Mouse (Mus musculus) embryonic fibroblast, embryonic 13.5 days (primary cell): ENCODE results near the gene Arhgap1. TPM values are rescaled to one million over a fixed set of nuclear protein-coding genes. Genes with fewer than 3 reads are reported as not detected.

Experiments used
- H3K27ac ChIP-seq: 2 replicates; pipeline ENCODE4 v1.5.1; 2012; ENCODE audit warnings: low read length, control low read depth, inconsistent platforms; ENCODE audit not compliant: insufficient read depth
- H3K4me1 ChIP-seq: 2 replicates; pipeline ENCODE4 v1.6.1; 2011; ENCODE audit warnings: low read length; ENCODE audit not compliant: control insufficient read depth, insufficient read depth
- H3K4me3 ChIP-seq: 2 replicates; pipeline ENCODE4 v1.5.1; 2011; ENCODE audit warnings: mild to moderate bottlenecking, control low read depth, low read length; ENCODE audit not compliant: insufficient read depth
- CTCF ChIP-seq: IDR thresholded peaks from 2 replicates; pipeline ENCODE4 v1.5.1; 2011; ENCODE audit warnings: mild to moderate bottlenecking, control low read depth, low read length, moderate library complexity, borderline replicate concordance; ENCODE audit not compliant: insufficient read depth
- POLR2A ChIP-seq: IDR thresholded peaks from 2 replicates; pipeline ENCODE4 v1.6.1; 2011; ENCODE audit warnings: low read depth, mild to moderate bottlenecking, control low read depth, low read length, moderate library complexity
- polyA plus RNA-seq: library from polyadenylated mRNA; stranded (reverse); fragments of >200 nt; gene quantifications from 2 replicates; pipeline ENCODE4 v1.2.4, GENCODE M21; 2011; ENCODE audit warnings: low read depth; ENCODE audit not compliant: missing spikeins, insufficient read length

The Arhgap1 gene
- polyA plus RNA-seq, 1 experiment, result 249 TPM

DNA sequence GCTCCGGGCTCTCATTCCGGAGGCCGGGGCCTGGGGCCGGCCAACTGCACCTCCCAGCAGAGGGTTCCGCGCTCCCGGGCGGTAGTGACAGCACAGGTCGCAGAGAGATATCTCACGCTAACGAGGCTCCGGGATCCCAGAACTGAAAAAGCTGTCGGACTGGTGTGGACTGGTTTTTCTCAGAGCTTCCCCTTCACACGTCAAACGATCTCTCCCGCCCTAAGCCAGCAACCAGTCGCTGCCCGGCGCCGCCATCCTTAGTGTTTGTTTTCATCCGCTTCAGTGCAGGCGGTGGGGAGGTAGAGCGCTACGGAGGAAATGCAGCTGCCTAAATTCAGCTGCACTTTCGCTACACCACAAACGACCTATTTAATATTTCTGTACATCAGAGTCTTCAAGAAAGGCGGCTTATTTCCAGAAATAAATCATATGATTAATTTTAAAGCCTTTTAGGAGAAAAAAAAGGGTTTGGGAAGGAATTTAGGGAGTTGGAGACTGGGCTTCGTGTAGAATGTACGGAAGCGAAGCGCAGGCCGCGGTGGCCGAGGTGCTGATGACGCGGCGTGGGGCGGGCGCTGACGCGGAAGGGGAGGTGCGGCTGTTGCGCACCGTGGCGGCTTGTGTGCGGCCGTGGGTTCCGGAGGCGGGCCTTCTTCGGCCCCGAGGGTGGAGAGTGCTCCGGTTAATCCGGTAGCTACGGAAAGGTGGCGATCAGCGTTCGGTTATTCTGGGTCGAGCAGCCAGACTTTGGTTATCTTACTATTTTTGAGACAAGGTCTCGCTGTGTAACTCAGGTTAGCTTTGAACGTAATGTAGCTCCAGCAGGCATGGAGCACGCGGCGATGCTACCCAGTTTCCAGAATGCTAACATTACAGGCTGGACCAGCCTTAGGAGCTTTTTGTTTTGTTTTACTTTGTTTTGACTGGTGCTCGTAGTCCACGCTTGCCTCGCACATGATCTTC lies 60.9 kb downstream of the Arhgap1 start, which contains the start of the genes Atg13 and Harbi1:
TSS of gene Atg13 (minus strand) at position 305 of the 963 bp plus-strand sequence.
TSS of gene Harbi1 (plus strand) at position 581 of the 963 bp plus-strand sequence.
- H3K27ac ChIP-seq, result peak within 1 kb of the TSS; percentile 63
- TF ChIP-seq CTCF (no peak), POLR2A (peak; percentile 92)
- 0 out of 2 replicates have a peak, but pooled peaks cover 3% of the 10 kb centered on the region for H3K4me1 ChIP-seq
- peak within 1 kb of the TSS; percentile 86 for H3K4me3 ChIP-seq

DNA sequence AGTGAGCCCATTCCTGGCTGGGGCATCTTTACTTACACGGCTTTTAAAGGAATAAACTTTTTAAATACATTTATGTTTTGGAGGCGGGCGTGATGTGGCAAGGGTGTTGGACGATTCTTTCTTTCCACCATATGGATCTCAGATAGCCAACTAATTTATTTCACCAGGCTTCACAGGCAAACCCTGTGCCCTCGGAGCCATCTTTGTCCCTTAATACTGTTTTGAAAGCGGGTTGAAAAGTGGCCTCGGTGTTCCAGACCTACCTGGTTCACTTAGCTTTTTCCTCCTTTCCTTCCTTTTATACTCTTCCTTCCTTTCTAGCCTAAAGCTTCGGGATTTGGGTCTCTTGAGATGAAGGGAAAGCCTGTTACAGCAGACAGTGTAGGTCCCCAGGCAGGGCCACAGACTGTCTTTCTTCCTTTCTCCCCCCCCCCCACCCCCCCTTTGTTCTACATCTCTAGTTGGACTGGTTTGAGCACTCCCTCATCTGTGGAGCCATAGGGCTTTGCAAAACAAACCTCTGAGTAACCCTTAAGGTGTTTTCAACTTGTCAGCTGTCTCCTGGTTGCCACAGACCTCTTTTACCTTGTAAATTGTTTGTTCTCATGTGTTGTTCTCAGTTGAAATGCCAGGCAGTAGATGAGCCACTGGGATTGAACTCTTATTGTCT lies 61.7 kb downstream of the Arhgap1 start:
- H3K4me1 ChIP-seq, result 0 out of 2 replicates have a peak, but pooled peaks cover 3% of the 10 kb centered on the region
- H3K4me3 ChIP-seq, result peak overlapping the region; percentile 86
- peak overlapping the region; percentile 63 for H3K27ac ChIP-seq
- TF ChIP-seq CTCF (no peak), POLR2A (no peak)

DNA sequence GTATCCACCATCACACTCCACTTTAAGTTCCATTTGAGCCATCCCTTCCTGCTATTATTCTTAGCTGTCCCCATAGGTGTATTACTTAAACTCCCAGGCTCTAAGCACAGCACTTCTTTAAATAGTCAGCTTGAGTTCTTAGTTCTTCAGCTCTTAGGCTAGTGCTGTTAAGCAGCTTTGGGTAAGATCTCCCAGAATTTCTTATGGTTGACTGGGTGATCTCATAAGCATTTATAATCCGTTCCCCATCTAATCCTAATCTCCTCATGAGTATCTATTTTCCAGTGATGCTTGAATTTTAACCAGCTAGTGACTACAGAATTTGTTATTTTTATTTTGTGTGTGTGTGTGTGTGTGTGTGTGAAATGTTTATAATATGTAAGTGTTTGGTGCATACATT lies 65.3 kb downstream of the Arhgap1 start:
- Histone ChIP-seq H3K27ac (no peak overlapping the region), H3K4me1 (no peaks in the 10 kb centered on the region), H3K4me3 (no peak overlapping the region)
- TF ChIP-seq POLR2A (no peak), CTCF (no peak)

DNA sequence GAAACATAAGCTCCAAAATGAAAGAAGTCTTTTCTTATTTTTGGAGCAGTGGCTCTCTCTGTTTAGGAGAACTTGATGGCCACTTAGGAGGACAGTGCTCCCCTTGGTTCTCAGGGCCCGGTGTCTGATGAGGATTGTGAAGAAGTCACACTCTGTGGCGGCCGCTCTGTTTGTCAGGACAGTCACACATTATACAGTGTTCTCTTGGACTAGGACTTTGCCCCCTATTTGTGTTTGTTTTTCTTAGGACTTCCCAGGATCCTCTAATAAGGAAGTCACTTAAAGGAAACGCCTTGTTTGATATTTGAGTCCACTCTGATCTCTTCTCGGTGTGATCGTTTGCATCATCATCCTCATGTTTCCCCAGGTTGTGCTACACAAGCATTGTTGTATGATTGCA lies 68.6 kb downstream of the Arhgap1 start:
- H3K27ac ChIP-seq, result no peak overlapping the region
- no peaks in the 10 kb centered on the region for H3K4me1 ChIP-seq
- TF ChIP-seq POLR2A (no peak), CTCF (no peak)
- no peak overlapping the region for H3K4me3 ChIP-seq

Other genes with a start within 250 kb of the Arhgap1 start
- 36.3 and 44.5 TPM in 2 replicates for gene 1110051M20Rik, start 205.2 kb upstream of the Arhgap1 start, polyA plus RNA-seq
- 5.1 and 7.0 TPM in 2 replicates for gene Lrp4, start 192.3 kb upstream of the Arhgap1 start, polyA plus RNA-seq
- gene Ckap5, start 123.1 kb upstream of the Arhgap1 start, polyA plus RNA-seq, result 79.8 and 102 TPM in 2 replicates
- gene F2, start 13.4 kb upstream of the Arhgap1 start, polyA plus RNA-seq, result not detected in 2 replicates
- gene Zfp408, start 69 bp upstream of the Arhgap1 start, polyA plus RNA-seq, result 14.8 and 17.1 TPM in 2 replicates
- gene Atg13, start 60.7 kb downstream of the Arhgap1 start, polyA plus RNA-seq, result 19.8 and 20.6 TPM in 2 replicates
- gene Harbi1, start 61.0 kb downstream of the Arhgap1 start, polyA plus RNA-seq, result 6.0 and 8.3 TPM in 2 replicates
- gene Ambra1, start 80.3 kb downstream of the Arhgap1 start, polyA plus RNA-seq, result 23.8 and 26.2 TPM in 2 replicates